ENCODE assay signal across 14 mouse cellular contexts in the genomic region with DNA sequence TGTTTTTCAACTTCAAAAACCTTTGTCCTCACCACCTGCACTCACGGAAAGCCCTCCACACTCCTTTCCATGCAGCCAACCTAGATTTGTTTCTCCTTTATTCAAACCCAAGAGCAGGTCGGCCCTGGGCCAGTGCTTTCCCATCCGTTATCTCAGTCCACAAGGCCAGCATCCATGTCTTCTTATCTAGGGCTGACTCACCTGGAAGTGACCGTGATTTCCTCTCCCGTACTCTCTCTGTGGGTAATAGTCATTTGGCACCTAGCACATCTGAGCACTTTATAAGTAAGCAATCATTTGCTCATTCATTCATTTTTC.
A peak's percentile ranks its signal among the peaks of the same experiment; 100 is the strongest.
DNase-seq lines count a peak whose midpoint lies in the region; ATAC-seq and TF ChIP-seq lines count a peak whose summit lies in the region.
"Had no signal": no experiment of that assay in that cellular context is flagged by ENCODE, and none has a peak within 500 bp of the region (broad histone marks: within the 10 kb centered on the region; RNA-seq: fewer than 3 reads in every experiment).

No protein-coding gene starts in this region.

- DNase-seq in heart, adult 2 months, result no peak
- no peak for DNase-seq in heart, postnatal 25 days (ENCODE audit: low spot score)
- DNase-seq in thymus, postnatal 25 days, result no peak
- no peak for DNase-seq in frontal cortex, postnatal 25 days (ENCODE audit: low spot score in 2 of 2)
- DNase-seq in left cerebral cortex, postnatal 10 days (ENCODE audit: extremely low spot score in 1 of 2, low spot score in 2 of 2), result no peak
- DNase-seq: cerebellum, adult 8-10 months; lung, adult 2 months; retina, postnatal 1 day had no signal

- no peak for TF ChIP-seq POLR2A in heart, adult 2 months (IDR thresholded peaks at IDR 0.05; ENCODE audit: insufficient read depth, low read depth, low read length)

- no peaks in the 10 kb centered on the region for H3K79me2 ChIP-seq in heart, adult 2 months (replicated peaks; ENCODE audit: control insufficient read depth, insufficient read depth, low read length)

- ATAC-seq in embryonic facial prominence, embryonic 13.5 days (ENCODE audit: insufficient number of reproducible peaks, insufficient read depth, low FRiP score, low TSS enrichment, low read depth), result no peak
- ATAC-seq in intestine, embryonic 15.5 days, result peak; percentile 16
- ATAC-seq: forebrain, embryonic 14.5 days; midbrain, embryonic 13.5 days had no signal

- no peak overlapping the region for H3K4me2 ChIP-seq in embryonic facial prominence, embryonic 13.5 days
- peak overlapping the region; percentile 20 for H3K4me2 ChIP-seq in intestine, embryonic 15.5 days (replicated peaks)
- H3K4me2 ChIP-seq: hindbrain, embryonic 14.5 days; midbrain, embryonic 13.5 days had no signal

- TF ChIP-seq CTCF in heart, adult 2 months (IDR thresholded peaks at IDR 0.05), result no peak
- TF ChIP-seq CTCF in E14TG2a.4 (conservative IDR thresholded peaks at IDR 0.05; ENCODE audit: low read length), result no peak

- H3K9ac ChIP-seq in heart, adult 2 months (ENCODE audit: low read depth, low read length), result no peak overlapping the region
- H3K9ac ChIP-seq in embryonic facial prominence, embryonic 13.5 days, result no peak overlapping the region
- H3K9ac ChIP-seq in intestine, embryonic 15.5 days, result no peak overlapping the region
- H3K9ac ChIP-seq: hindbrain, embryonic 14.5 days; midbrain, embryonic 13.5 days had no signal

- peak overlapping the region; percentile 76 for H3K27ac ChIP-seq in heart, adult 2 months
- 0 out of 2 replicates have a peak overlapping the region, but pooled peaks have one; percentile 39 for H3K27ac ChIP-seq in embryonic facial prominence, embryonic 13.5 days
- H3K27ac ChIP-seq in intestine, embryonic 15.5 days, result peak overlapping the region; percentile 61; the same call in 1 of the 2 replicates
- H3K27ac ChIP-seq: hindbrain, embryonic 14.5 days; midbrain, embryonic 13.5 days had no signal

- peaks cover 4% of the 10 kb centered on the region for H3K36me3 ChIP-seq in heart, adult 2 months (ENCODE audit: control insufficient read depth, insufficient read depth, low read length)
- no peaks in the 10 kb centered on the region for H3K36me3 ChIP-seq in E14TG2a.4 (ENCODE audit: insufficient read depth, low read length)
- no peaks in the 10 kb centered on the region for H3K36me3 ChIP-seq in embryonic facial prominence, embryonic 13.5 days
- no peaks in the 10 kb centered on the region for H3K36me3 ChIP-seq in intestine, embryonic 15.5 days
- H3K36me3 ChIP-seq: midbrain, embryonic 13.5 days had no signal

- WGBS in heart, adult 2 months, result 42% methylated on average over 5 of the region's 5 CpGs
- WGBS in embryonic facial prominence, embryonic 13.5 days, result 73% methylated on average over 5 of the region's 5 CpGs
- WGBS in intestine, embryonic 15.5 days, result 36% methylated on average over 5 of the region's 5 CpGs

- intact Hi-C loops in heart, adult 2 months (cut with DNase I), result loop anchor here (5.0 kb wide), 2 partner anchors 43 to 103 kb away; no protein-coding TSS in a partner anchor
- intact Hi-C loops in heart, postnatal 25 days (cut with DNase I), result loop anchor here (5.0 kb wide), 1 partner anchor 103 kb away; no protein-coding TSS in a partner anchor
- intact Hi-C loops in left cerebral cortex, postnatal 10 days (cut with DNase I), result no loop called here

- no peaks in the 10 kb centered on the region for H3K27me3 ChIP-seq in heart, adult 2 months (ENCODE audit: control insufficient read depth, insufficient read depth, low read length)
- H3K27me3 ChIP-seq in E14TG2a.4 (ENCODE audit: insufficient read depth, low read length), result no peaks in the 10 kb centered on the region; the same call in 1 of the 2 replicates
- no peaks in the 10 kb centered on the region for H3K27me3 ChIP-seq in embryonic facial prominence, embryonic 13.5 days
- H3K27me3 ChIP-seq in intestine, embryonic 15.5 days (replicated peaks), result no peaks in the 10 kb centered on the region
- H3K27me3 ChIP-seq: midbrain, embryonic 13.5 days had no signal

- H3K4me3 ChIP-seq in heart, adult 2 months, result no peak overlapping the region
- 0 out of 2 replicates have a peak overlapping the region, but pooled peaks have one; percentile 30 for H3K4me3 ChIP-seq in E14TG2a.4 (replicated peaks; ENCODE audit: low read length)
- H3K4me3 ChIP-seq in embryonic facial prominence, embryonic 13.5 days, result no peak overlapping the region
- H3K4me3 ChIP-seq in intestine, embryonic 15.5 days (replicated peaks), result no peak overlapping the region
- H3K4me3 ChIP-seq: midbrain, embryonic 13.5 days had no signal

- TF ChIP-seq EP300 in heart, adult 2 months (IDR thresholded peaks at IDR 0.05; ENCODE audit: insufficient read depth, low read depth, low read length), result no peak

- H3K9me3 ChIP-seq in E14TG2a.4 (ENCODE audit: low read length), result no peaks in the 10 kb centered on the region
- H3K9me3 ChIP-seq in embryonic facial prominence, embryonic 13.5 days, result no peaks in the 10 kb centered on the region
- no peaks in the 10 kb centered on the region for H3K9me3 ChIP-seq in intestine, embryonic 15.5 days
- H3K9me3 ChIP-seq: midbrain, embryonic 13.5 days had no signal

- H3K4me1 ChIP-seq in heart, adult 2 months (ENCODE audit: control insufficient read depth, insufficient read depth, low read length), result peaks cover 15% of the 10 kb centered on the region
- H3K4me1 ChIP-seq in E14TG2a.4 (replicated peaks; ENCODE audit: low read depth, low read length), result peaks cover 55% of the 10 kb centered on the region
- peaks cover 12% of the 10 kb centered on the region for H3K4me1 ChIP-seq in embryonic facial prominence, embryonic 13.5 days
- peaks cover 15% of the 10 kb centered on the region for H3K4me1 ChIP-seq in intestine, embryonic 15.5 days (replicated peaks)
- H3K4me1 ChIP-seq: midbrain, embryonic 13.5 days had no signal
